Mouse (Mus musculus): Measurements from ENCODE around the gene Taf8. TPM values are rescaled to one million over a fixed set of nuclear protein-coding genes. Genes with fewer than 3 reads are reported as not detected.
"Not testable (repeated sequence)": the region's sequence is repeated elsewhere in the genome, so short reads cannot be mapped to it uniquely, and the experiment has no call there.

Taf8 gene
- polyA plus RNA-seq, 1 experiment from 2014 or later, result 14.2 TPM

DNA sequence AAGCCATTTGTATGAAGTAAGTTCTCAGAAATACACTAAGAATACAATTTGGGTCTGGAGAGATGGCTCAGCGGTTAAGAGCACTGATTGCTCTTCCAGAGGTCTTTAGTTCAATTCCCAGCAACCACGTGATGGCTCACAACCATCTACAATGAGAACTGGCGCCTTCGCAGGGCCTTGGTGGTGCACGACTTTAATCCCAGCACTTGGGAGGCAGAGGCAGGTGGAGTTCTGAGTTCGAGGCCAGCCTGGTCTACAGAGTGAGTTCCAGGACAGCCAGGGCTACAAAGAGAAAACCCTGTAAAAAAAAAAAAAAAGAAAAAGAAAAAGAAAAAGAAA lies 584 bp upstream of the Taf8 start:
- 74% methylated on average over 6 of the region's 6 CpGs for WGBS (ENCODE audit: insufficient replicate concordance)
- not testable (repeated sequence) for H3K9ac ChIP-seq (ENCODE audit: low read depth, low read length); H3K27me3 ChIP-seq (ENCODE audit: control insufficient read depth, insufficient read depth, low read depth, low read length); ATAC-seq (ENCODE audit: low read depth); H3K9me3 ChIP-seq (replicated peaks; ENCODE audit: control insufficient read depth, low read length)
- H3K4me3 ChIP-seq (ENCODE audit: low read depth, low read length), result peak overlapping the region; percentile 84; the same call in 1 of the 2 replicates
- peaks cover 16% of the 10 kb centered on the region for H3K36me3 ChIP-seq (ENCODE audit: control insufficient read depth, insufficient read depth)
- peaks cover 39% of the 10 kb centered on the region for H3K4me1 ChIP-seq (ENCODE audit: control insufficient read depth, low read depth, low read length)
- H3K4me2 ChIP-seq (ENCODE audit: low read depth, low read length), result peak overlapping the region; percentile 72
- H3K27ac ChIP-seq (ENCODE audit: low read length), result peak overlapping the region; percentile 41; the same call in 1 of the 2 replicates

DNA sequence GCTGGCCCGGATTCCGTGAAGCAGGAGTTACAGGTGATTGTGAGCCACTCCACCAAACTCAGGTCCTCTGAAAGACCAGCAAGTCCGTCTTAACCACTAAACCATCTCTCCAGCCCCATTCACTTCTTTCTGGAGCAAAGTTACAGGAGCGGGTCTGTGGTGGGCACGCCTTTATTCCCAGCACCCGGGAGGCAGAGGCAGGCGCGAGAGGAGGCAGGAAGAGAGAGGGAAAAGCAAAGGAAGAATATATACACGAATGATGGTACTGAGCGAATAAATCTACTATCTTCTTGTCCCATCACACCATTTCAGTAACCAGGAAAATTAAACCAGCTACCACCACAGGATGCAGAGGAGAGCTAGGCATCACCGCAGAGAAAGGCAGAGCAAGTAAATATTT lies 561 bp downstream of the Taf8 start:
- 6% methylated on average over 11 of the region's 11 CpGs for WGBS (ENCODE audit: insufficient replicate concordance)
- Histone ChIP-seq H3K36me3 (ENCODE audit: control insufficient read depth, insufficient read depth) (peaks cover 25% of the 10 kb centered on the region), H3K4me3 (ENCODE audit: low read depth, low read length) (peak overlapping the region; percentile 84), H3K4me1 (ENCODE audit: control insufficient read depth, low read depth, low read length) (peaks cover 34% of the 10 kb centered on the region), H3K9ac (ENCODE audit: low read depth, low read length) (peak overlapping the region; percentile 92), H3K4me2 (ENCODE audit: low read depth, low read length) (peak overlapping the region; percentile 72), H3K9me3 (replicated peaks; ENCODE audit: control insufficient read depth, low read length) (no peaks in the 10 kb centered on the region), H3K27me3 (ENCODE audit: control insufficient read depth, insufficient read depth, low read depth, low read length) (no peaks in the 10 kb centered on the region), H3K27ac (ENCODE audit: low read length) (peak overlapping the region; percentile 92)
- ATAC-seq (ENCODE audit: low read depth), result peak; percentile 1; the same call in 1 of the 2 replicates

DNA sequence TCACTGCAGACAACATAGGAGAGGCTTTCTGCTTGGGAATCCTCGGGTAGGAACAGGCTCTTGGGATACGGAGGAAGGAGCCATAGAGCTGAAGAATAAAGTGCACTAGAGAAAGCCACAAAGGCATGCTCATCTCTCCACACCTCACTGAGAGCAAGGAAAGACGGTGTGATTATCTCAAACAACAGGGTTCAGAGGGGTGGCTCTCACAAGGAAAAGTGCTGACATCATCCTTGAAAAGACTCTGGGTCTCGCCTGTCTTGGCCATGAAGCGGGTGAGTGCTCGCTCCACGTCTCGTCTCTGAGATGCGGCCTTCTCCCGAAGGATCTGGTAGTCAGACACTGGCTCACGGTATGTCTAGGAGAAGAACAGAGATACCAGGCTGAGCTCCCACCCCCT lies 8.0 kb downstream of the Taf8 start:
- Histone ChIP-seq H3K9ac (ENCODE audit: low read depth, low read length) (no peak overlapping the region), H3K4me1 (ENCODE audit: control insufficient read depth, low read depth, low read length) (peaks cover 8% of the 10 kb centered on the region; the same call in 1 of the 2 replicates), H3K27me3 (ENCODE audit: control insufficient read depth, insufficient read depth, low read depth, low read length) (no peaks in the 10 kb centered on the region), H3K27ac (ENCODE audit: low read length) (no peak overlapping the region), H3K9me3 (replicated peaks; ENCODE audit: control insufficient read depth, low read length) (no peaks in the 10 kb centered on the region), H3K36me3 (ENCODE audit: control insufficient read depth, insufficient read depth) (peaks cover 70% of the 10 kb centered on the region), H3K4me2 (ENCODE audit: low read depth, low read length) (no peak overlapping the region), H3K4me3 (ENCODE audit: low read depth, low read length) (no peak overlapping the region)
- WGBS (ENCODE audit: insufficient replicate concordance), result 69% methylated on average over 11 of the region's 11 CpGs
- no peak for ATAC-seq (ENCODE audit: low read depth)

DNA sequence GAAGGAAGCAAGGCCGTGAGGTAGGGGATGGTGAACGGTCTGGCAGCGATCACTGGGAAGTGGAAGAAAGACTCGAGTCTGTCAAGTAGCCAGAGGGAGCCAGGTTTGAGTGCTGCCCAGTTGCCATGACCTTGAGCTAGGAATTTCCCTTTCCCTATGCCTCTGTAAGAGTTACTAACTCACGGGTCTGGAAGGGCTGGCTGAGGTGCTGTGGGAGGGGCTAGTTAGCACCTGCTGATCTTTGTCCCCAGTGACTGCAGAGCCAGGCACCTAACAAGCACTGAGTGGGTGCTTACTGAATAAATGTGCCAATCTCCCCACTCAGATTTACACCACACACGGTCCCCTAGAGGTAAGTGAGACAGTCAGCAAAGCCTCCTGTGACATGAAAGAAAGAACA lies 8.4 kb downstream of the Taf8 start:
- 81% methylated on average over 6 of the region's 6 CpGs for WGBS (ENCODE audit: insufficient replicate concordance)
- H3K4me2 ChIP-seq (ENCODE audit: low read depth, low read length), result no peak overlapping the region
- H3K27ac ChIP-seq (ENCODE audit: low read length), result no peak overlapping the region
- H3K4me1 ChIP-seq (ENCODE audit: control insufficient read depth, low read depth, low read length), result peaks cover 8% of the 10 kb centered on the region; the same call in 1 of the 2 replicates
- H3K27me3 ChIP-seq (ENCODE audit: control insufficient read depth, insufficient read depth, low read depth, low read length), result no peaks in the 10 kb centered on the region
- H3K4me3 ChIP-seq (ENCODE audit: low read depth, low read length), result no peak overlapping the region
- H3K9me3 ChIP-seq (replicated peaks; ENCODE audit: control insufficient read depth, low read length), result no peaks in the 10 kb centered on the region
- no peak overlapping the region for H3K9ac ChIP-seq (ENCODE audit: low read depth, low read length)
- ATAC-seq (ENCODE audit: low read depth), result no peak
- H3K36me3 ChIP-seq (ENCODE audit: control insufficient read depth, insufficient read depth), result peaks cover 75% of the 10 kb centered on the region

DNA sequence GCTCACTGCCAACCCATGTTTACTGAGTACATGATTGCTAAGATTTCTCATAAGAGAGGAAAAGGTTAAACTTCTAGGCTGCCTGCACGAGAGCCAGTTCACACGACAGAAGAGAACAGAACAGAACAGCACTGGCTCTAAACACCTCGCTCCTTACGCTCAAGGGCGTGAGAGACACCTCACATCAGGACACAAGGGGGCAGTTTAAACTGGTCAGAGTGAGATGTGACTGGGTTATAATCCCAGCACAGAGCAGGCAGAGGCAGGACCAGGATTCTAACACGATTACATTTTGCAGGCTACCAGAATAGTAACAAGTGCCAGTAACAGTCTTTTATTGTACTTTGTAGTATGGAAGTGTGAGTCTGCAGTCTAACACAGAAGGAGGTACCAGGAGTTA lies 9.4 kb downstream of the Taf8 start:
- peaks cover 8% of the 10 kb centered on the region; the same call in 1 of the 2 replicates for H3K4me1 ChIP-seq (ENCODE audit: control insufficient read depth, low read depth, low read length)
- H3K9me3 ChIP-seq (replicated peaks; ENCODE audit: control insufficient read depth, low read length), result no peaks in the 10 kb centered on the region
- H3K27ac ChIP-seq (ENCODE audit: low read length), result no peak overlapping the region
- no peak for ATAC-seq (ENCODE audit: low read depth)
- no peak overlapping the region for H3K4me3 ChIP-seq (ENCODE audit: low read depth, low read length)
- H3K36me3 ChIP-seq (ENCODE audit: control insufficient read depth, insufficient read depth), result peaks cover 69% of the 10 kb centered on the region
- no peak overlapping the region for H3K9ac ChIP-seq (ENCODE audit: low read depth, low read length)
- 82% methylated on average over 6 of the region's 6 CpGs for WGBS (ENCODE audit: insufficient replicate concordance)
- H3K4me2 ChIP-seq (ENCODE audit: low read depth, low read length), result no peak overlapping the region
- no peaks in the 10 kb centered on the region for H3K27me3 ChIP-seq (ENCODE audit: control insufficient read depth, insufficient read depth, low read depth, low read length)

DNA sequence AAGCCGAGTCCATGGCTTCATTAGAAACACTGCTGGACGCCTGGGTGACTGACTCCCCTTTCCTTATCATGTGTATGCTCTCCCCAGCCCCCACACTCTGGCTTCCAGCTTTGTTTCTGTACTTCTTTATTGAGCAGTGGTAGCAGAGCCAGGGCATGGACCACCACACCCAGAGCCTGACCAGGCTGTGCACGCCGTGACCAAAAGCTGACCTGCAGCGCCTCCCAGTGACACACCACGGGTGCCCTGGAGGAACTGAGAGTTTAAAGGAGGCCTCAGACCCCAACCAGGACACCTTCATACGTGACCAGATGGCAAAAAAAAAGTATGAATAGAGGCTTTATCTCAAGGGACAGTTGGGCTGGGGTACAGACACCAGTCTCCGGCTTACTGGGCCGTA lies 11.3 kb downstream of the Taf8 start:
- Histone ChIP-seq H3K4me3 (ENCODE audit: low read depth, low read length) (no peak overlapping the region), H3K27ac (ENCODE audit: low read length) (no peak overlapping the region), H3K36me3 (ENCODE audit: control insufficient read depth, insufficient read depth) (peaks cover 54% of the 10 kb centered on the region), H3K4me2 (ENCODE audit: low read depth, low read length) (no peak overlapping the region), H3K9me3 (replicated peaks; ENCODE audit: control insufficient read depth, low read length) (no peaks in the 10 kb centered on the region), H3K4me1 (ENCODE audit: control insufficient read depth, low read depth, low read length) (peaks cover 10% of the 10 kb centered on the region; the same call in 1 of the 2 replicates), H3K27me3 (ENCODE audit: control insufficient read depth, insufficient read depth, low read depth, low read length) (no peaks in the 10 kb centered on the region), H3K9ac (ENCODE audit: low read depth, low read length) (no peak overlapping the region)
- ATAC-seq (ENCODE audit: low read depth), result no peak
- 70% methylated on average over 9 of the region's 9 CpGs for WGBS (ENCODE audit: insufficient replicate concordance)

GRCm38 (mm10) chr17:47485791-47486190 lies 16.3 kb downstream of the Taf8 start:
- no peaks in the 10 kb centered on the region for H3K9me3 ChIP-seq (replicated peaks; ENCODE audit: control insufficient read depth, low read length)
- no peak overlapping the region for H3K4me2 ChIP-seq (ENCODE audit: low read depth, low read length)
- no peaks in the 10 kb centered on the region for H3K27me3 ChIP-seq (ENCODE audit: control insufficient read depth, insufficient read depth, low read depth, low read length)
- ATAC-seq (ENCODE audit: low read depth), result no peak
- H3K27ac ChIP-seq (ENCODE audit: low read length), result peak overlapping the region; percentile 33; the same call in 1 of the 2 replicates
- H3K9ac ChIP-seq (ENCODE audit: low read depth, low read length), result no peak overlapping the region
- H3K4me3 ChIP-seq (ENCODE audit: low read depth, low read length), result no peak overlapping the region
- H3K36me3 ChIP-seq (ENCODE audit: control insufficient read depth, insufficient read depth), result peaks cover 17% of the 10 kb centered on the region
- peaks cover 15% of the 10 kb centered on the region for H3K4me1 ChIP-seq (ENCODE audit: control insufficient read depth, low read depth, low read length)
- WGBS (ENCODE audit: insufficient replicate concordance), result 81% methylated on average over 3 of the region's 3 CpGs

GRCm38 (mm10) chr17:47484993-47485392 lies 17.1 kb downstream of the Taf8 start:
- ATAC-seq (ENCODE audit: low read depth), result peak; percentile 46
- no peak overlapping the region for H3K4me3 ChIP-seq (ENCODE audit: low read depth, low read length)
- H3K36me3 ChIP-seq (ENCODE audit: control insufficient read depth, insufficient read depth), result peaks cover 13% of the 10 kb centered on the region; the same call in 1 of the 2 replicates
- no peak overlapping the region for H3K4me2 ChIP-seq (ENCODE audit: low read depth, low read length)
- H3K9me3 ChIP-seq (replicated peaks; ENCODE audit: control insufficient read depth, low read length), result no peaks in the 10 kb centered on the region
- no peaks in the 10 kb centered on the region for H3K27me3 ChIP-seq (ENCODE audit: control insufficient read depth, insufficient read depth, low read depth, low read length)
- peaks cover 15% of the 10 kb centered on the region for H3K4me1 ChIP-seq (ENCODE audit: control insufficient read depth, low read depth, low read length)
- H3K27ac ChIP-seq (ENCODE audit: low read length), result peak overlapping the region; percentile 42; the same call in 1 of the 2 replicates
- 0 out of 2 replicates have a peak overlapping the region, but pooled peaks have one; percentile 11 for H3K9ac ChIP-seq (ENCODE audit: low read depth, low read length)
- 4% methylated on average over 3 of the region's 3 CpGs for WGBS (ENCODE audit: insufficient replicate concordance)

DNA sequence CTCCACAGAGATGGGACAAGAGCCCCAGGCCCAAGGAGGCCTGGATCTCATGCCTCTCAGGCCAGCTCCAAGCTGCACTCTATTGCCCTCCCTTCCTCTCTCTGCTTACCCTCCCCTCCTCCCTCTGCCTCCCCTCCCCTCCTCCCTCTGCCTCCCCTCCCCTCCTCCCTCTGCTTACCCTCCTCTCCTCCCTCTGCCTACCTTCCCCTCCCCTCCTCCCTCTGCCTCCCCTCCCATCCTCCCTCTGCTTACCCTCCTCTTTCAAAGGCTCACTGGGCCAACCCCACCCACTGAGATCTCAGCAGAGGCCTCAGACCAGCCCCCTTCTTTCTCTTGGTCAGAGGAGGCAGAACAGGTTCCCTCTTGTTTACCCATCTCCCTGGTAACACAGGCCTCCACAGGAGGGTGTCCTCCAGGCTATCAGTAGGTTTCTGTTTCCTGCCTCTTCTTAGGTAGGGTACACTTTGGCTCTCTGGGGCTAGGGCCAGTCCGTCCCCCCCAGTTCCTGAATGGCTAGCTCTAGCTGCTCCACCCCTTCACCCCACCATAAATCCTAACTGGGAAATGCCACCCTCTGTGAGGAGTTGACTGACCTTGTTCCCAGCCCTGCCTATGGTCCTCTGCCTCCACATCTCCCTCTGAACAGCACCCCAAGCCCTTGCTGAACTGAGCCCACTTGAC lies 17.7 kb downstream of the Taf8 start:
- peaks cover 8% of the 10 kb centered on the region; the same call in 1 of the 2 replicates for H3K36me3 ChIP-seq (ENCODE audit: control insufficient read depth, insufficient read depth)
- H3K4me2 ChIP-seq (ENCODE audit: low read depth, low read length), result no peak overlapping the region
- H3K27ac ChIP-seq (ENCODE audit: low read length), result peak overlapping the region; percentile 42; the same call in 1 of the 2 replicates
- WGBS (ENCODE audit: insufficient replicate concordance), result 14% methylated on average over 1 of the region's 1 CpGs
- peaks cover 15% of the 10 kb centered on the region for H3K4me1 ChIP-seq (ENCODE audit: control insufficient read depth, low read depth, low read length)
- H3K27me3 ChIP-seq (ENCODE audit: control insufficient read depth, insufficient read depth, low read depth, low read length), result no peaks in the 10 kb centered on the region
- H3K4me3 ChIP-seq (ENCODE audit: low read depth, low read length), result no peak overlapping the region
- no peak overlapping the region for H3K9ac ChIP-seq (ENCODE audit: low read depth, low read length)
- no peaks in the 10 kb centered on the region for H3K9me3 ChIP-seq (replicated peaks; ENCODE audit: control insufficient read depth, low read length)
- ATAC-seq (ENCODE audit: low read depth), result peak; percentile 76

Measured in liver, embryonic 16.5 days (tissue).